Mouse (Mus musculus): ENCODE results near the gene Hist1h2ac. TPM values are rescaled to one million over a fixed set of nuclear protein-coding genes. Genes with fewer than 3 reads are reported as not detected.

Hist1h2ac gene
- total RNA-seq, 2 experiments from 2014 or later, result 5.1 to 6.2 TPM

- intact Hi-C loops (cut with DNase I), result loop anchor here (5.0 to 10.0 kb wide), 4 partner anchors 52 to 1645 kb away; partner anchors contain the start of genes Abt1, Hist1h1c, Hist1h2ah and Hist1h2bk
- DNase-seq, result no peak
Measured at GRCm38 (mm10) chr13:23682623-23682946, 1.2 kb downstream of the Hist1h2ac start.

DNA sequence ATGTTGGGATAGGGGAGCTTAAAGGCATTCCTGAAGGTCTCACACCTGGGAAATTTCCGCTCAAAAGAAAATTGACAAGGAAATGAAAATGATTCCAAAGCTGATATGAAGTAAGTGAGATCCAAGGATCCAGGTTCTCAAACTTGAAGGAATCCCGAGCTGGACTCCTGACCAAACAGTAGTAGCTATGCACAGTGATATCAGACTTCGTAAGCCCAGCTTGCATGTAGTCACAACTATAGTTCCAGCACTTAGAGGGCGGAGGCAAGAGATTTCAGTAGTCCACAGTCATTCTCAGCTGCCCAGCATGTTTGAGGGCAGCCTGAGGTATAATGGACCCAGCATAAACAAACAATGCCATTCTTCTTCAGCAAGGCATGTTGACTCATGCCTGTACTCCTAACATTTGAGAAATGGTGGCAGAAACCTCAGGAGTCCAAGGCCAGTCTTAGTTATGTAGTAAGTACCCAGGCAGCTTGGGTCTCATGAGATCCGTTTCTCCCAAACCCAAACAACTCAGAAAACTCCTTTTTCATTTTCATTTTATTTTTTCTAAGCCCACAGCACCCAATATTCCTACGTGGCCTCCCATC is 1.7 kb downstream of the Hist1h2ac start:
- no peak for DNase-seq
- intact Hi-C loops (cut with DNase I), result loop anchor here (5.0 to 10.0 kb wide), 4 partner anchors 53 to 1645 kb away; partner anchors contain the start of genes Abt1, Hist1h1c, Hist1h2ah and Hist1h2bk

DNA sequence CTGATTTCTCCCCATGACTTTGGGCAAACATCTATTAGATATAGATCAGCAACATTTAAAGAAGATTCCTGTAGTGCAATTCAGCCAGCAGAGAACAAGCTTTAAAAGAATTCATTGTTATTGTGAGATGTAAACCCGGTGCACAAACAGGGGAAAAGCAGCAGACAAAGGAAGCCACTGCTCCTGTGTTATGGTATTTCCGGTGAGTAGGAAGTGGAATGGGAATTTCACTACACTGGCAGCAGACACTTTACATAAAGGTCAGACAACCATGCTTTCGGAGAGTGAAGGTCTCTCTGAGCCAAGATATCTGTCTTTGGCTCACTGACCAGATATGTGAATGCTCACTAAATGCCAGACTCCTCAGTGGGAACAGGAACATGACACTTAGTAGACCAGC is 21.2 kb downstream of the Hist1h2ac start:
- intact Hi-C loops (cut with DNase I), result no loop called here
- DNase-seq, result no peak

DNA sequence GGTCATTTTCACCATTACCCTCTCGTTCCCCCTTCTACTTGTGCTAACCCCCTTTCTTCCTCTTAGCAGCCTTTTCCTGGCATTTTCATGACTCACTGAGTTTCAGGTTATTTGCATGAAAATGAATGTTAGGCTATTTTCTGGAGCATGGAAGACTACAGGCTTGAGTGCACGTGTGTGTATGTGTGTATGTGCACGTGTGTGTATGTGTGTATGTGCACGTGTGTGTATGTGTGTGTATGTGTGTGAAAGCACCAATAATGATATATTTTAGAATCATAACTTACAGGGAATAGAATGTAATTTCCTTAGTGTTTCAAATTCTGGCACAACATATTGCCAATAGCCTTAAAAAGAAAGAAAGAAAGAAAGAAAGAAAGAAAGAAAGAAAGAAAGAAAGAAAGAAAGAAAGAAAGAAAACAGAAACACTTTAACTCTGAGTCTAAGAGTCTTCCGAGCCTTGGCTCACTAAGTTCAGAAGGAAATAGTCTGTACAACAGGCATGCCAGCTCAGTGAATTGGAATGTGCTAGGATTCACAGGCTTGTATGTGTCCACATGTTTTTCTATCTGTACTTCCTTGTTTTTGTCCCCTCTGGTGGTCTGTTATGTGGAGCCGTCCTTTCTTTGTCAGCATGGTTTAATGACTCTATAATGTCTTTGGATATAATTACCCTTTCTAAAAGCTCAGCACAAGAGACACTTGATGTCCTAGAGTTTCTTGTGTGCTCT is 23.9 kb downstream of the Hist1h2ac start:
- DNase-seq, result no peak
- intact Hi-C loops (cut with DNase I), result no loop called here

Small RNA genes lying within 50 kb of the gene (microRNA-seq; reads per million reads assigned to microRNA genes)
- gene Gm44350, result 0 reads per million in 2 experiments

Other genes with a start within 250 kb of the Hist1h2ac start
- not detected for gene Btn1a1, start 218.0 kb downstream of the Hist1h2ac start, total RNA-seq (2021)
- gene Btn2a2, start 195.1 kb downstream of the Hist1h2ac start, total RNA-seq (2021), result not detected
- 100 to 1,000 TPM; 743 to 812 TPM for gene Hist1h4h, start 152.9 kb downstream of the Hist1h2ac start, total RNA-seq (2021)
- gene Hist1h2af, start 150.0 kb downstream of the Hist1h2ac start, total RNA-seq (2021), result 100 to 1,000 TPM; 171 to 245 TPM
- gene Hist1h3g, start 148.5 kb downstream of the Hist1h2ac start, total RNA-seq (2021), result 10 to 100 TPM; 45.9 to 66.2 TPM
- 10 to 100 TPM in 1 of 2 experiments, 1 to 10 TPM in 1; 9.2 to 11.2 TPM for gene Hist1h2bh, start 140.6 kb downstream of the Hist1h2ac start, total RNA-seq (2021)
- 10 to 100 TPM; 52.6 to 63.4 TPM for gene Hist1h3f, start 139.9 kb downstream of the Hist1h2ac start, total RNA-seq (2021)
- 100 to 1,000 TPM; 308 to 354 TPM for gene Hist1h4f, start 132.3 kb downstream of the Hist1h2ac start, total RNA-seq (2021)
- 10 to 100 TPM; 16.9 to 20.1 TPM for gene Hist1h1d, start 130.7 kb downstream of the Hist1h2ac start, total RNA-seq (2021)
- gene Hist1h3e, start 121.6 kb downstream of the Hist1h2ac start, total RNA-seq (2021), result 100 to 1,000 TPM; 125 to 161 TPM
- gene Hist1h2ae, start 112.7 kb downstream of the Hist1h2ac start, total RNA-seq (2021), result 10 to 100 TPM; 38.7 to 42.6 TPM
- gene Hist1h2bg, start 112.6 kb downstream of the Hist1h2ac start, total RNA-seq (2021), result 100 to 1,000 TPM; 285 to 300 TPM
- gene Hist1h2bf, start 109.8 kb downstream of the Hist1h2ac start, total RNA-seq (2021), result 100 to 1,000 TPM; 116 to 129 TPM
- 10 to 100 TPM; 32.3 to 37.7 TPM for gene Hist1h2ad, start 109.6 kb downstream of the Hist1h2ac start, total RNA-seq (2021)
- gene Hist1h3d, start 108.2 kb downstream of the Hist1h2ac start, total RNA-seq (2021), result 10 to 100 TPM; 26.2 to 30.6 TPM
- gene Hist1h4d, start 102.3 kb downstream of the Hist1h2ac start, total RNA-seq (2021), result 100 to 1,000 TPM; 167 to 189 TPM
- 10 to 100 TPM; 18.8 to 19.8 TPM for gene Hist1h2be, start 62.8 kb downstream of the Hist1h2ac start, total RNA-seq (2021)
- gene Hist1h1e, start 61.4 kb downstream of the Hist1h2ac start, total RNA-seq (2021), result 100 to 1,000 TPM; 138 to 168 TPM
- gene Hist1h2bc, start 251 bp upstream of the Hist1h2ac start, total RNA-seq (2021), result 10 to 100 TPM; 50.8 to 51.3 TPM
- under 1 TPM; 0.29 to 0.67 TPM for gene Hist1h1t, start 11.9 kb upstream of the Hist1h2ac start, total RNA-seq (2021)
- gene Hist1h4c, start 14.5 kb upstream of the Hist1h2ac start, total RNA-seq (2021), result 100 to 1,000 TPM; 105 to 116 TPM
- 10 to 100 TPM; 26.7 to 32.4 TPM for gene Hfe, start 26.9 kb upstream of the Hist1h2ac start, total RNA-seq (2021)
- 100 to 1,000 TPM; 299 to 383 TPM for gene Hist1h1c, start 54.9 kb upstream of the Hist1h2ac start, total RNA-seq (2021)
- 100 to 1,000 TPM in 1 of 2 experiments, 10 to 100 TPM in 1; 84.0 to 101 TPM for gene Hist1h3c, start 61.7 kb upstream of the Hist1h2ac start, total RNA-seq (2021)
- 100 to 1,000 TPM; 105 to 106 TPM for gene Hist1h2bb, start 62.8 kb upstream of the Hist1h2ac start, total RNA-seq (2021)
- 100 to 1,000 TPM; 166 to 169 TPM for gene Hist1h2ab, start 67.2 kb upstream of the Hist1h2ac start, total RNA-seq (2021)
- gene Hist1h3b, start 68.3 kb upstream of the Hist1h2ac start, total RNA-seq (2021), result 100 to 1,000 TPM; 221 to 266 TPM
- 100 to 1,000 TPM; 130 to 151 TPM for gene Hist1h4b, start 73.1 kb upstream of the Hist1h2ac start, total RNA-seq (2021)
- gene Hist1h4a, start 77.3 kb upstream of the Hist1h2ac start, total RNA-seq (2021), result 100 to 1,000 TPM; 162 to 177 TPM
- 100 to 1,000 TPM; 160 to 202 TPM for gene Hist1h3a, start 78.4 kb upstream of the Hist1h2ac start, total RNA-seq (2021)
- 100 to 1,000 TPM; 109 to 127 TPM for gene Hist1h1a, start 79.7 kb upstream of the Hist1h2ac start, total RNA-seq (2021)
- not detected for gene Trim38, start 86.0 kb upstream of the Hist1h2ac start, total RNA-seq (2021)
- not detected for gene Slc17a2, start 123.0 kb upstream of the Hist1h2ac start, total RNA-seq (2021)
- gene Slc17a3, start 155.5 kb upstream of the Hist1h2ac start, total RNA-seq (2021), result not detected
- not detected for gene Slc17a1, start 183.8 kb upstream of the Hist1h2ac start, total RNA-seq (2021)
- not detected for gene Slc17a4, start 231.1 kb upstream of the Hist1h2ac start, total RNA-seq (2021)